Mouse (Mus musculus): ENCODE data around the gene Dlgap3.
A peak's percentile ranks its signal among the peaks of the same experiment; 100 is the strongest.

The Dlgap3 gene

DNA sequence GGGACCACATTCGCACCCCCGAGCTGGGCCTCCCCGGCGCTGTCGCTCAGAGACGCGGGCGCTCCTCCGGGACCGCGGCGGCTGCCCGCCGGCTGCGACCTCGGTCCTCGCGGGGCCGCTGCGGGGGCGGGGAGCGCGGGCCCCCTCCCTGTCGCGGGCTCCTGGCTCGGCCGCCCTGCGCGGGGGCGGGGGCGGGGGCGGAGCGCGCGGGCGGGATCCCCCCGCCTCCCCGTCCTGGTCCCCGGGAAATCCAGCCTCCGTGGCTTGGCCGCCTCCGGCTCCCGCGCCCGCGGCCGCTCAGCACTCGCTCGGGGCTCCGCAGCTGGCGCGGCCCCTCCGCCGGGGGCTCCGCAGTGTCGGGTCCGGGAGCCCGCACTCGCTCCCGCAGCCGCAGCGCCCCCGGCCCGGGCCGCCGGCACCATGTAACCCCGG lies at the start of gene Dlgap3:
Gene Dlgap3 (plus strand): TSS at position 291 of the 432 bp plus-strand sequence.
- no peak for DNase-seq (ENCODE audit: low read depth, low spot score)

DNA sequence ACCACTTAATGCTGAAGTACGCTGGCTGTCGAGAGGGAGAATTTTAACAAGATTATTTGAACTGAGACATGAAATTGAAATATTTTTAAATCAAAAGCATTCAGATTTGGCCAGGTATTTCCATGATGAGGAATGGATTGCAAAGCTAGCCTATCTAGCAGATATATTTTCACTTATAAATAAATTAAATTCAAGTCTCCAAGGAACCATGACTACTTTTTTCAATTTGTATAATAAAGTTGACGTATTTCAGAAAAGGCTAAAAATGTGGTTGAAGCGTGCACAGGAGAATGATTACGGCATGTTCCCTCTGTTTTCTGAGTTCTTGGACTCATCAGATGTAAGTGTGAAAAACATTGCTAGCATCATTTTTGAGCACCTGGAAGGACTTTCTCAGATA lies 45.6 kb upstream of the Dlgap3 start, which contains the start of gene Tmem35b:
Gene Tmem35b (plus strand): TSS at position 301 of the 400 bp plus-strand sequence.
- no peak for DNase-seq (ENCODE audit: low read depth, low spot score)

DNA sequence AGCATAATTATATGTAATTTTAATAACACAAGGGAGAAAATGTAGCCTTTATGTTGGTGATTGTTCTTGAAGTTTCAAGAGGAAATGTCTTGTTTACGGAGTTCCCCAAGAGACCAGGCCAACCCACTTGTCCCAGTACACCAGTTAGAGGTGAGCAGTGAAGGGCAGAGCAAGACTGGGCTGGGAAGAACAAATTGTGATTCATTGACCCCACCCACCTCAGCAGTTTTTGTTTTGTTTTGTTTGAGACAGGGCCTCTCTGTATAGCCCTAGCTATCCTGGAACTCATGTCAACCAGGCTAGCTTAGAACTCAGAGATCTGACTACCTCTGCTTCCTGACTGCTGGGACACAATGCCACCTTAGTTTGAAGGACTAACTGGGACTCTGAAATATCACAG lies 44.7 kb upstream of the Dlgap3 start:
- no peak for DNase-seq (ENCODE audit: low read depth, low spot score)

DNA sequence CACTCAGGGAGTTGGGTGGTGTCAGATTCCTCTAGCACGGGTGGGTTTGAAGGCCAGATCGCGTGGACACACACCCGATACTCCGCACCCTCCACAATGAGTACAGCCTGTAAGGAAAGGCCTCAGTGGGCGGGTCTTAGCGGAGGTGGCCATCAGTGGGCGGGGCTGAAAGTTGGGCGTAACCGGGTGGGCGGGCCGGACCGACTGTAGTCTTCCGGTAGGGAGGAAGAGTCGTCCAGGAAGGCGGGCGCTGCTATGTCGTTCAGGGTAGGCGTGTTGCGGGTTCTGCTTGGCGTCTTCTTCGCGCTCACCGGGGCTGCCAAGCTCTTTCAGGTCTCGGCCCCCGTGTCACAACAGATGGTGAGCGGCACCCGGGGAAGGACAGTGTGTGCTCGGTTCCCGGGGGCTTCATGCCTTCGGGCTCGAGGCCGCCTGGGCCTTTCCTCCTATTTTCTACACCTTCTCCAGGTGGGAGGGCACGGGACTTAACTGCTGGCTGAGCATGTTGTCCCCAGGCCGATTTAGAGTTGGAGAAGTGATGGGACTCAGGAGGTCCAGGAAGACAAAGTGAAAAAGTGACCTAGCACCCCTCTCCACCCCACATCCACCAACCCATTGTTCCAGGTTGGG lies 43.1 kb upstream of the Dlgap3 start:
- DNase-seq (ENCODE audit: low read depth, low spot score), result peak; percentile 85

DNA sequence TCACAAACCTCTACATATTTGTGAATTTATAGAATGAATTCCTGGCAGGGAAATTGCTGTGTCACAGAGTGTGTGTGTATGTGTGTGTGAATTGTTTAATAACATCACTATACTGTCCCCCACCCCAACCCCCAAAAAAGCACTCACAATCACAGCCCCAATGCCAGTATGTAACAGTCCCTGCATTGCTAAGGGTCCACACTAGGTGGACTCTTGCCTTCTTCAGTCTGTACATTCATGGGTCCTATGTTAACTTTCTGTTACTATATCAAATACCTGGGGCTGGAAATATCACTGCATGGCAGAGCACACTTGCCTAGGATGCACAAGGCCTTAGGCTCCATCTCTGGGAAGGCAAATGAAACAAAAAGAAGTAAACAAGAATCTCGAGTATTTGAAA lies 34.3 kb upstream of the Dlgap3 start:
- no peak for DNase-seq (ENCODE audit: low read depth, low spot score)

DNA sequence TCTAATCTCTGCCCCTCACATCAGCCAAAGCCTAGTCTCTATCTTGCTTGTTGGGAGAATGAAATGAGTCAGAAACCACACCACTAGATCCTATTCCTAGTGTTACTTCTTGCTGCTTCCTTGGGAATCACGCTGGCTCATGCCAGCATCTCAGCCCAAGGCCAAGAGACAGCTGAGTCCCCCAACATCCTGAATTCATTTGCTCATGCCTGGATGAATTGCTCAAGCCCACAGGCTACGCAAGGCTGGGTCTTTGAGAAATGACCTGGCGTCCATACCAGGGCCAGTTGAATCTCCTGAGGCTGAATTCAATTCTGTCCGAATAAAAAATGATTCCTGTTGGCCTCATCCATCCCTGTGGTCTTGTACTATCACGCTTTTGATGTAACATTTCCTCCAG lies 31.4 kb upstream of the Dlgap3 start:
- no peak for DNase-seq (ENCODE audit: low read depth, low spot score)

DNA sequence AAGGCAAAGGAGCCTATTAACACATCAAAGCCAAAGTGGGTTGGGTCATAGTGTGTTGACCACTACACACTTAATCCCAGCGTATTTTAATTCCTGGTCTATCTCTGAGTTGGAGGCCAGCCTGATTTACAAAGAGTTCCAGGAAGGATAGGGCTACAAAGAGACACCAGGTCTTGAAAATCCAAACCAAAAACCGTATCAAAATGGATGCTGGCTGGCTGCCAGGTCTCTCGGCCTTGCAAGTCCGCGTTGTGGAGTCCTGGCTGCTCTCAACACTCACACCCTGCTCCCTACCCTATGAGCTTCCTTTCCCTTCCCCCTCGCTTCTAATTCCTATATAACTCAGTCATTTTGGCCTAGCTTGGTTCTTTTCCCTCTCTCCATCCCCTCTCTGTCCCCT lies 30.5 kb upstream of the Dlgap3 start:
- DNase-seq (ENCODE audit: low read depth, low spot score), result no peak

DNA sequence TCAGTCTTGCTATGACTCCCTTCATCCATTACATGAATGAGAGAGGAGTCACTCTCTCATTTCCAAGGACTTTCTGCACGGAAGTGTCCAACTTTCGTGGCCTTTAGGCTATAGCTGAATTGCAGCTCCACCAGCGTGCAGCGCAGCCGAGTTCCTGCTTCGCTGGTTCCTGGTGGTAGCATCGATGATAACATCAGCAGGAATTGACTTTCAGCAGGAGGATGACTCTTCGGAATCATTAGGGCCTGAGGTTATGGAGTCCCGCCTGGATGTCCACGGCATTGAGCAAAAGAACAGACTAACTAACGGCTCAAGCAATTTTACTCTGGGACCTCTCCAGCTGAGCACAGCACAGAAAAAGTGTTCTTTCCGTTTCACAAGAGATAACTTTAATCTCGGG lies 19.0 kb upstream of the Dlgap3 start:
- DNase-seq (ENCODE audit: low read depth, low spot score), result no peak

DNA sequence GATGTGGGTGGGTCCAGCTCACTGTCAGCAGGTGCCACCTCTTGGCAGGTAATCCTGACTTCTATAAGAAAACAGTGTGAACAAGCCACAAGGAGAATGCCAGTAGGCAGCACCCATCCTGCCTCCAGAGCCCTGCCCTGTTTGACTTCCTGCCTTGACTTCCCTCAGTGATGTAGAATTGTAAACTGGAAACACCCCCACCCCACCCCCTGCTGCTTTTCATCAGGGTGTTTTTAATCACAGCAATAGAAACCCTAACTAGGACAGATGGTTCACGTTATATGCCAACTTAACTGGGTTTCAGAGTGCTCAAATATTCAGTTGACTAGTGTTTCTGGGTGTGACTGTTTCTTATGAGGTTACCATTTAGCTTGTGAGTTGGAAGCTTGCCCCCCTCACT lies 15.7 kb upstream of the Dlgap3 start:
- no peak for DNase-seq (ENCODE audit: low read depth, low spot score)

DNA sequence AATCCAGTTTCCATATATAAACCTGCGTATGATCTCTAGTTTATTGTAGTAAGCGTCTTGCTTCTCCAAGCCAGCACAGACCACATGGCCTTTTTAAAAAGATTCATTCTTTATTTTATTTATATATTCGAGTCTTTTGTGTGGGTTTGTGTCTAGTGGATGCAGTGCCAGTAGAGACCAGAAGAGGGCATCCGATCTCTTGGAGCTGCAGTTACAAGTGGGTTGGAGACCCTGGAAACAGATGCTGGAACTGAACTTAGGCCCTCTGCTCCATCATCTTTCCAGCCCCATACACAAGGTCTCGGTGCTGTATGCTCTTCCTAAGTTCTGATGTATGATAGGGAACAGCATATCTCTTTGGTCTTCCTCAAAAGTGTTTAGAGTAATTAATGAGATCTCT lies 13.2 kb upstream of the Dlgap3 start:
- DNase-seq (ENCODE audit: low read depth, low spot score), result no peak

DNA sequence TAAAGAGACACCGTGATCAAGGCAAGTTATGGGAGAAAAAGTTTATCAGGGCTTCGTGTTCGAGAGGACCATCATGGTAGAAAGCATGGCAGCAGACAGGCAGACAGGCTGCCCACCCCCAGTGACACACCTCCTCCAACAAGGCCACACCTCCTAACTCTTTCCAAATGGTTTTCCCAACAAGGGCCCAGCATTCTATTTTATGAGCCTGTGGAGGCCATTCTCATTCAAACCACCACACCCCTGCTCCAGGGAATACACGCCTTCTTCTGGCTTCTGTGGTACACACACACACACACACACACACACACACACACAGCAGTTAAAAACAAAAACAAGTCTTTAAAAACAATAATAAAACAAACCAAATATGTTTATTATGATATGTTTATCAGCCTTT lies 11.3 kb upstream of the Dlgap3 start:
- DNase-seq (ENCODE audit: low read depth, low spot score), result no peak

DNA sequence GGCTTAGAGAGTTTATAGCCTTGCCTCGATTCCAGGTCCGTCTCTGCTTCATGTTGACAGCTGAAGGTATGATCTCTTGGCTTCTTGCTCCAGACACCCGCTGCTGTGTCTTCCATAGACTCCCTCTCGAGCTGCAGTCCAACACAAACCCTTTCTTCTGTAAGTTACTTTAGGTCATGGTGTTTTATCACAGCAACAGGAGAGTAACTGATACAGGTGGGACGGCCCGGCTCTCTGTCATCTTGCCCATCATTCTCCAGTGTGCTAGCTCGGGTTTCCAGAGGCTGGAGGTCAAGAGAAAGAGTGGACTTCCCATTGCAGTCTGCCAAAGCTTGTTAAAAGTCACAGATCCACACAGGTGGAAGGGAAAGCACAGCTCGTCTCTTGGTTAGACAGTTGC lies 5.1 kb upstream of the Dlgap3 start:
- DNase-seq (ENCODE audit: low read depth, low spot score), result no peak

DNA sequence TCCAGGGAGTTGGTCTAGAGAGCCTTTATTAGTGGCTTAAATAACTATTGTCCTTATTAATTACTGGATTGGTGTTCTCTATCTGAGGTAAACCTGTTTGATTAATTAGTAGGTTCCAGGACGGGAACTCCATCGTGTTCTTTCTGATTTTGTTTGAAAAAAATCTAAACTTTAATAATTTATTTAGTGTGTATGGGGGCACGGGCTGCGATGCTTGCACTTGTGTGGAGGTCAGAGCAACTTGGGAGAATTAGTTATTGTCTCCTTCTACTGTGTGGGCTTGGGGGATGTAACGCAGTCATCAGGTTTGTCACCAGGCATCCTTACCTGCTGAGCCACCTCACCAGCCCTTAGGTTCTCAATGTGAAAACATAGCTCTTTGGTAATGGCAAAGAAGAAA lies 1.9 kb upstream of the Dlgap3 start:
- DNase-seq (ENCODE audit: low read depth, low spot score), result no peak

DNA sequence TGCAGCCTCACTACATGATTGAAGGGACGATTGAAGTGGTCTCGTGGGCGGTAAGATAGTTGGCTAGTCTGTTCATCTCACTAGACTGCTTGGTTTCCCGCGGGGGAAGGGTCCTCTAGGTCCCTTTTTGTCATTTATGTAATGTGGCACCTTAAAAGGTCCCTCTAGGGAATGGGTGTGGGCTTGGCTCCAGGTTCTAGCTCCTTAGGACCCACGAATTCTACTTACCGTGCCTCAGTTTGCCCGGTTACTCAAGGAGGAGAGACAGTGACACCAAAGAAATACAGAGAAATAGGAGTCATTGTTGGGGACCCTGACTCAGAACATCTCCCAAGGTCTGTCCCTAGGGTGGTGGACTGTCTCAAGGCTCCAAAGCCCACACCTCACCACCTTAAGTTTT lies 1.3 kb upstream of the Dlgap3 start:
- DNase-seq (ENCODE audit: low read depth, low spot score), result no peak

DNA sequence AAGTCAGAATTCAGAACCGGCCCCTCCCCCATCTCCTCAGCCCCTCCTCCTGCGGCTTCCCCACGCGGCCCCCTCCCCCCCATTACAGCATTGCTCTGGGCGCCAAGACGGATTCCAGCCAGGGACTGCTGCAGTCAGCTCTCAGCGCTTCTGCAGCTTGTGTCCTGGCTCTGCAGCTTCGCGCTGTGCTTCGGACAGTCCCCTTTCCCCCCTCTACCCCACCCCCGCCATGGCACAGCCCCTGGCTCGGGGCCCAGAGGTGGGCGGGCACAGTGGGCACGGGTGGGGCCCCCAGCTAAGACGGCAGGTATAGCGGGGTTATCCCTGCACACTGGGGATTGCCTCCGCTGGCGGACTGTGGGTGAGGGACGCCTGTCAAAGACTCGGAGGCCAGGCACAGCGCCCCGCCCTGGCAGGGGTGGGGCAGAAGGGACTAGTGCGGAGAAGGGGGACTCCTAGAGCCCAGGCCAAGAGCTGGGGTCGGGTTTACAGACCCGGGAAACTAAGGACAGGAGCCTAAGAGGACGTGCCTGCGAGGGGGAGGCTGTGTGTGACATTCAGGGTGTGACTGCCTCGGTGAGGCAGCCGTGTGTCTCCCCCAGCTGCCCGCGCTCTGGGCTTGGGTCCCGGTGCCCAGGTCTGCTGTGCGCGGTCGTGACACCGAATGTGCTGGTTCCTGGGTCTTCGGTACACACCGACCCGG lies 642 bp upstream of the Dlgap3 start:
- DNase-seq (ENCODE audit: low read depth, low spot score), result no peak

DNA sequence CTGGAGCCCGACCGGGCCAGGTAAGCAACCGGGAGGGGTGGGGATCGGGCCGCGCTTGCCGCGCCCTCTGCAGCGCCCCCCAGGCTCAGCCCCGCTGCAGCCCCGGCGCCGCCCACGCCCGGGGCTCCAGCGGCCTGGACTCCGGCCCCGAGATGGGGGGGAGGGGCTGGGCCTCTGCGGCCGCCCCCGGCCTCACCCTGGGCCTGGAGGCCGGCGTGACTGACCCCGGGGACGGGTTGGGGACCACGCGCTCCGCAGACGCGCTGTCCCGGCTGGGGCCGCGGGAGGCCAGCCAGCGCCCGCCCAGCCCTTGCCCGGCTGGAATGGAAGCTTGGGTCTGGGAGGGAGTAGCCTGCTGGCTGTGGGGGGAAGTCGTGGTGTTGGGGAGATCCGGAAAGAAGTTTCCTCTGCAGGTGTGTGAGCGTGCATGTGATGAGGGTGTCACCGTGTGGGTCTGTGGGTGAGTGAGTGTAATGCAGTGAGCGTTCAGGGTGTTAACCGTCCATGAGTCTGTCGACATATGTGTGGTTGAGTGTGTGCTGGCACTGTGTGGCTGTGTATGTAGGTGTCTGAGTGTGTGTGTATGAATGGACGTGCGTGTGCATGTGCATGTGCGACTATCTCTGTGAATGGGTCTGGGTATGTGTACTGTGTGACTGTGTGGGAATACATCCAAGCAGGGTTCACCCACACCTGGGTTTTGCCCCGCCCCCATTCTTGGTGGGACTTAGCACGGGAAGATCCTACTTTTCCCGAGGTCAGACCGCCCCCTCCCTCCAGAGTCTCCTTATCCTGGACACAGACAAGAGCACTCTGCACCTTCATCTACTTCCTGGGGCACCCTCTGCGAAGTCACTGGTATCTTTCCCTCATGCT lies 580 bp downstream of the Dlgap3 start:
- DNase-seq (ENCODE audit: low read depth, low spot score), result no peak

DNA sequence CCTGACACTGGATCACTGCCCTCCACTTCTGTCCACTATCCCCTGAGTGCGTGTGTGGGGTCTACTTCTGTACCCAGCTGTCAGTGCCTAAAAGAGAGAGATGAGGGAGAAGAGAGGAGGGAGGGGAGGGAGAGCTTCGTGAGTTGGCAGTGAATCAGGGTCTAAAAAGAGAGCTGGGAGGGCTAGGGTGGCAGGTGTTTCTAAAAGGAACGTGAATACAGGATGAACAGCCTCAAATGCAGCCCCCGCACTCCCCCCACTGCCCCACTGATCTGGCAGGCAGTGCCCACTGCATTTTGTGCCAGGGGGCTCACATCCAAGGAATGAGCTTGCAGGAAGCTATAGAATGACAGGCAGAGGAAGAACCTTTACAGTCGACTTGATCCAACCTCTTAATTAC lies 1.9 kb downstream of the Dlgap3 start:
- no peak for DNase-seq (ENCODE audit: low read depth, low spot score)

DNA sequence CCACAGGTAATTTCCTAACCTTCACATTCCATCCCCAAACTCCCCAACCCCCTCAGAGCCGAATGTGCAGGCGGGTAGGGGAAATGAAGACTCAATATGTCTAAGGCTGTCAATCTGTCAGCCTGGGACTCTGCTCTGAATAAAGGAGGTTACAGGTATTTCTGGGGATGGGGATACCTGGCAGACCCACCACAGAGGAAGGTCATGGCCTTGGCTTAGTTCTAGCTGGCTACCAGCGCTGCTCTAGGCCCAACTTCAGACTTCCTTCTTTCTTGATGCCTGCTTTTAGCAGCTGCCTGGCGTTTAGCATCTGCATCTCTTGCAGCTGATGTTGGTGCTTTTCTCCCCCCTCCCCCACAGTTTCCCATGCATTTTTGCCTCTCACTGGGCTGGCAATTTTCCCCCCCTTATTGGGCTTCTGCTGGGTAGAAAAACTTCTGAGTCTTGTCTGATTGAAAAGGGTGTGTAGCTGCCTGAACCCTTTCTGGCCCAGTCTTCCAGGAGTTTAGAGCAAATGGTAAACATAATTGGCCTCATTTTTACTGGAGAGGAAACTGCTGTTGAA lies 2.4 kb downstream of the Dlgap3 start:
- no peak for DNase-seq (ENCODE audit: low read depth, low spot score)

DNA sequence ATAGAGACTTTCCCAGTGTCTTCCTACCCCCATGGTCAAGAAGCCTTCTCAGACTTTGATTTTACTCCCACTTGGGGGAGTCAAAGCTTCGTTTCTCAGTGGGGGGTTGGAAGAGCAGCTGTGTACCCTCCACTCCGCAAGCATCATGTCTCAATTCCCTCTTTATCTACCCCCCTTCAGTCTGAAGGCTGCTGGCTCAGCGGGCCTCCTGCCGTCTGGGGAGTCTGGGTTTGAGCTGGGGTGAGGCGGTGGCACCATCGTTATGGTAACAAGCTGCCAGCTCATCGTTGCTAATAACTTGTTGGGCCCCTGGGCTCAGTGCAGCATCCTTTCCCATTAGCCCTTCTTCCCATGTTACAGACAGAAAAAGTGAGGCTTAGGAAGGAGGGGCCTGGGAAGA lies 3.1 kb downstream of the Dlgap3 start:
- no peak for DNase-seq (ENCODE audit: low read depth, low spot score)

DNA sequence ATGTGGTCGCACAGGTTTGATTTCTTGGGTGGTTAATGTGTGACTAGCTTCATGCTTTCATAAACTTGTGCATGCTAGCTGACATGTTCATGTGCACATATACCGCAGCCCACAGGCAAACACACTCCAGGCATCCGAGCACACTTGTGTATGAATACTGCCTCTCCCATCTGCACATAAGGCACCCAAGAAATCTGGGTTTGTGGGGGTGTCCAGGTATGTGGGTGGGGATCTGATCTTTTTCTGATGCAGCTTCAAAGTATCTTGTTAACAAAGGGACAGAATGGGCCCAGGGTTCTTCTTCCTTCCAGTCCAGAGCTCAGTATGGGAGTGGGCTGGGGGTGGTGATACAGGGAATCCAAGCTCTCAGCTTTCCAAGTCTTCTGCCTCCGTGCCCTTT lies 3.6 kb downstream of the Dlgap3 start:
- DNase-seq (ENCODE audit: low read depth, low spot score), result no peak

DNA sequence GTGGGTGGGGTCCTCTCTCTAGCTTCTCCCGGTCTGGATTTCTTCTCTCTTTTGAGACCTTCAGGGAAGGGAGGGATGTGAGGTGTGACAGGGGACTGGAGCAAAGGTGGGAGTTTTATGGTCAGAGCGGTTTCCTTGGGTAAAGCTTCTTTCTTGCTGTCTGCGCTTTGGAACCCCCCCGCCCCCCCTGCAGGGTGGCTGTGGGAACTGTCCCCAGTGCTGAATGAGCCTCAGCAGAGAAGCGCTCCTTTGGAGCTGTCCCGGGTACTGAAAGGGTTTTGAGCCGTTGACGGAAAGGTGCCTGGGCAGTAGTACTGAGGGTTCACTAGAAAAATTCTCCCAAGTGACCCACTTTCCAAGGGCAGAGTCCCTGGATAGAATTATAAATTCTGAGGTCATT lies 4.5 kb downstream of the Dlgap3 start:
- no peak for DNase-seq (ENCODE audit: low read depth, low spot score)

All from WW6 (cell line).